Mouse (Mus musculus): ENCODE results near the gene Pm20d2. TPM values are rescaled to one million over a fixed set of nuclear protein-coding genes. Genes with fewer than 3 reads are reported as not detected.

Gene Pm20d2
- polyA plus RNA-seq, 1 experiment from 2014 or later, result 1.4 TPM

DNA sequence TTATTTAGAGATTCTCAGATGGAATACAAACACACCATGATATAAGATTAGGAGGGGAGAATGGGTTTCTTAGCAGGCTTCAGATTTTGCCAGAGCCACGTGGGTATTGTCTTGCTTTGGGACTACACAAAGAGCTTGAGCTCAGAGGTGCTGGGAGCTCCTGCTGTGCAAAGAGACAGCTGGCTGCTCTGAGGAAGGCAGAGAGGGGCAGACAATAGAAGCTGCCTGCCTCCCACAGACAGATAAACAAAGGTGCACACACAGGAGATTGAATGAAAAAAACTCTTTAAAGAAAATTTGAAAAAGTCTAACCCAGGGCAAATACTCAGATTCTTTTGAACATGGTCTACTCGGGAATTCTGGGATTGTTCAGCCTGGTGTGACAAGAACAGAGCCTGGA is 8.6 kb upstream of the Pm20d2 start:
- ATAC-seq (ENCODE audit: low FRiP score), result peak; percentile 73
- DNase-seq (ENCODE audit: low spot score, missing footprints), result no peak
- H3K9me3 ChIP-seq (ENCODE audit: control insufficient read depth, low read length), result no peaks in the 10 kb centered on the region
- 0% methylated on average over 2 of the region's 2 CpGs for WGBS
- no peaks in the 10 kb centered on the region for H3K36me3 ChIP-seq (ENCODE audit: control insufficient read depth, insufficient read depth, low read length)
- no peak overlapping the region for H3K4me2 ChIP-seq
- no peak overlapping the region for H3K4me3 ChIP-seq (ENCODE audit: low read depth, low read length)
- H3K4me1 ChIP-seq (ENCODE audit: control insufficient read depth, insufficient read depth, low read length), result no peaks in the 10 kb centered on the region
- no peak overlapping the region for H3K9ac ChIP-seq (ENCODE audit: low read length)
- H3K27me3 ChIP-seq (ENCODE audit: control insufficient read depth, insufficient read depth, low read length), result no peaks in the 10 kb centered on the region
- no peak overlapping the region for H3K27ac ChIP-seq (ENCODE audit: low read depth, low read length)

DNA sequence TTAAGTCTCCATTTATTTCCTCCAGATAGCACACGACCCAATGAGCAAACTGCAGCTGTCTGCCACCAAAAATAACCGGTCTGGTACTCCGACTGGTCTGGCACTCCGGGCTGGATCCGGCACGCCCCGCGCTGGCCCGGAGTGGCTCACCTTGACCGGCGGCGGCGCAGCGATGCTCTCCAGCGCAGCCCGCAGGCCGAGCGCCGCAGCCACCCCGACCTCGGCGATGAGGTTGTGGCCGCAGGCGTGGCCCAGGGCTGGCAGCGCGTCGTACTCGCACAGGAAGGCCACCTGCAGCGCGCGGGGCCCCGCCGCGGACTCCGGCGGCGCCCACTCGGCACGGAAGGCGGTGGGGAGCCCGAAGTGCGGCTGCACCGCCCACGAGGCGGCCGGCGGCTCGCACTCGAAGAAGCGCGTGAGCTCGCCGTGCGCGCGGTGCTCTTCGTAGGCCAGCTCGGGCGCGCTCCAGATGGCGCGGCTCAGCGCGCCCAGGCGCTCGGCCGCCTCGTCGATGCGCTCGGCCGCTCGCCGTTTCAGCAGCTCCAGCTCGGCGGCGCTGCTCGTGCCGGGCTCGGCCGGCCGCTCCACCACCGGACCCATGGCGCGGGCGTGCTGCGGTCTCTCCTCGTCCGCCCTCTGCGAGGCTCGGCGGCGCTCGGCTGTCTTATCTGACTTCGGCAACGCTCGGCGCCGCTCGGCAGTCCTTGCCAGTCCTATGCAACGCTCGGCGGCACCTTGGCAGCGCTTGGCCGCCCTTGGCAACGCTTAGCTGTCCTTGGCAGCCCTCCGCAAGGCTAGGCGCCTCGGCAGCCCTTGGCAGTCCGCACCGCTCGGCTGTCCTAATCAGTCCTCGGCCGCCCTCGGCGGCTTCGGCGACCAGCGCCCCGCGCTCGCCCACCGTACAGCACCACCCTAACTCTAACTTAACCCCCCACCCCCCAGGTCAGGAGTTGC is 479 bp downstream of the Pm20d2 start:
- Histone ChIP-seq H3K9ac (ENCODE audit: low read length) (peak overlapping the region; percentile 72), H3K36me3 (ENCODE audit: control insufficient read depth, insufficient read depth, low read length) (no peaks in the 10 kb centered on the region), H3K4me1 (ENCODE audit: control insufficient read depth, insufficient read depth, low read length) (peaks cover 6% of the 10 kb centered on the region; the same call in 1 of the 2 replicates), H3K27me3 (ENCODE audit: control insufficient read depth, insufficient read depth, low read length) (peaks cover 7% of the 10 kb centered on the region), H3K9me3 (ENCODE audit: control insufficient read depth, low read length) (no peaks in the 10 kb centered on the region), H3K27ac (ENCODE audit: low read depth, low read length) (peak overlapping the region; percentile 44; the same call in 1 of the 2 replicates), H3K4me3 (ENCODE audit: low read depth, low read length) (peak overlapping the region; percentile 67), H3K4me2 (peak overlapping the region; percentile 66)
- ATAC-seq (ENCODE audit: low FRiP score) (peak; percentile 93), DNase-seq (ENCODE audit: low spot score, missing footprints) (peak; percentile 97)
- under 1% methylated on average over 123 of the region's 123 CpGs for WGBS

DNA sequence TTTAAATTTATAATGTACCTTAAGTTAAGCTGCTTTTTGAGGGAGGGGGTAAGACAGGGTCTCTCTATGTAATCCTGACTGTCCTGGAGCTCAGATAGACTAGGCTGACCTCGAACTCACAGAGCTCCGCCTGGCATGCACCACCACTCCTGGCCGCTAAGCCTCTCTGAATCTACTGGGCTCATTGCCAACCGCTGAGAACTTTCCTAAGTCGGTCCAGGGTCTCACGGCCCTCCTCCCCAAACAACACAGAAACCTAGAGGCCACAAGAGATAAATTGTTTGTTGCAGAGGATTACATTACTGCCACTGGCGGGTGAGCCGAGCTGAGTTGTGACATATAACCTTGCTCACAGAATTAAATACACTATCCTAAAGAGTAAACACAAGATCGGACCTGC is 1.4 kb downstream of the Pm20d2 start:
- WGBS, result 22% methylated on average over 9 of the region's 9 CpGs
- H3K9me3 ChIP-seq (ENCODE audit: control insufficient read depth, low read length), result no peaks in the 10 kb centered on the region
- 0 out of 2 replicates have a peak, but pooled peaks have one; percentile 20 for ATAC-seq (ENCODE audit: low FRiP score)
- DNase-seq (ENCODE audit: low spot score, missing footprints), result peak; percentile 92
- H3K4me3 ChIP-seq (ENCODE audit: low read depth, low read length), result no peak overlapping the region
- H3K27ac ChIP-seq (ENCODE audit: low read depth, low read length), result no peak overlapping the region
- peaks cover 7% of the 10 kb centered on the region for H3K27me3 ChIP-seq (ENCODE audit: control insufficient read depth, insufficient read depth, low read length)
- peaks cover 6% of the 10 kb centered on the region; the same call in 1 of the 2 replicates for H3K4me1 ChIP-seq (ENCODE audit: control insufficient read depth, insufficient read depth, low read length)
- H3K4me2 ChIP-seq, result peak overlapping the region; percentile 66
- no peaks in the 10 kb centered on the region for H3K36me3 ChIP-seq (ENCODE audit: control insufficient read depth, insufficient read depth, low read length)
- no peak overlapping the region for H3K9ac ChIP-seq (ENCODE audit: low read length)

- DNase-seq (ENCODE audit: low spot score, missing footprints) (no peak), ATAC-seq (ENCODE audit: low FRiP score) (no peak)
- Histone ChIP-seq H3K4me3 (ENCODE audit: low read depth, low read length) (no peak overlapping the region), H3K36me3 (ENCODE audit: control insufficient read depth, insufficient read depth, low read length) (no peaks in the 10 kb centered on the region), H3K4me2 (no peak overlapping the region), H3K9me3 (ENCODE audit: control insufficient read depth, low read length) (no peaks in the 10 kb centered on the region), H3K9ac (ENCODE audit: low read length) (no peak overlapping the region), H3K27ac (ENCODE audit: low read depth, low read length) (no peak overlapping the region), H3K4me1 (ENCODE audit: control insufficient read depth, insufficient read depth, low read length) (no peaks in the 10 kb centered on the region), H3K27me3 (ENCODE audit: control insufficient read depth, insufficient read depth, low read length) (peaks cover 7% of the 10 kb centered on the region)
- WGBS, result 90% methylated on average over 5 of the region's 5 CpGs
These were observed 6.1 kb downstream of the Pm20d2 start for GRCm38 (mm10) chr4:33183477-33183876.

DNA sequence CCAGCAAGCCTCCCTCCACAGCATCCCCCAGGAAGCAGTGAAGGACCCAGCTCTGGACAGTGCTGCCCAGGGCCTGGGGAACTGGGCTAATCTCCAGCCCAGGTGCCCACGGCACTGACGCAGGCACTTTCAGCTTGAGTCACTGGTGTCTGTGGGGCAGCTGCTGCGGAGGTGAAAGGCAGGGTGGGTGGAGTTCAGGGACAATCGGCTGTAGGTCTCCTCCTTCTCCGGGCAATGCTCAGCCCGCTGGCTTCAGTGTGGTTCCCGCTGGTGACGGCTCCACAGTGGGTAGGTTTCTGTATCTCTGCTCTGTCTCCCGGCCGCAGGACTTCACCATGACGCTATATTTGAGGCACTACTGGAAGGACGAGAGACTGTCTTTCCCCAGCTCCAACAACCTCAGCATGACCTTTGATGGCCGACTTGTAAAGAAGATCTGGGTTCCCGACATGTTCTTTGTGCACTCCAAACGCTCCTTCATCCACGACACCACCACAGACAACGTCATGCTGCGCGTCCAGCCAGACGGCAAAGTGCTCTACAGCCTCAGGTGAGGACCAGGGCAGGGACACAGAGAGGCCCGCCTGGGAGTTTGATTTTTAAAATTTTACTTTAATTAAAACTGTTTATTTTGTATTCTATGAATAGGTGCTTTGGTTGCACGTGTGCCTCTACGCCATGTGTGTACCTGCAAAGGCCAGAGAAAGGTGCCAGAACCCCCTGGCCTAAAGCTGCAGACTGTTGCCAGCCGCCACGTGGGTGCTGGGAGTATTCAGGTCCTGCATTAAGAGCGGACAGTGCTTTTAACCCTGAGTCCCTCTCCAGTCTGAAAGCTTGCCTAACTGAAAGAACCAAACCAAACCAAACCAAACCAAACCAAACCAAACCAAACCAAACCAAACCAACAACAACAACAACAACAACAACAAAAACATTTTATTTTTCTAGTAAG is 37.2 kb downstream of the Pm20d2 start:
- no peak overlapping the region for H3K4me3 ChIP-seq (ENCODE audit: low read depth, low read length)
- H3K4me2 ChIP-seq, result no peak overlapping the region
- H3K4me1 ChIP-seq (ENCODE audit: control insufficient read depth, insufficient read depth, low read length), result no peaks in the 10 kb centered on the region
- no peak overlapping the region for H3K9ac ChIP-seq (ENCODE audit: low read length)
- H3K27me3 ChIP-seq (ENCODE audit: control insufficient read depth, insufficient read depth, low read length), result no peaks in the 10 kb centered on the region
- ATAC-seq (ENCODE audit: low FRiP score) (no peak), DNase-seq (ENCODE audit: low spot score, missing footprints) (no peak)
- H3K9me3 ChIP-seq (ENCODE audit: control insufficient read depth, low read length), result no peaks in the 10 kb centered on the region
- WGBS, result 87% methylated on average over 26 of the region's 26 CpGs
- no peaks in the 10 kb centered on the region for H3K36me3 ChIP-seq (ENCODE audit: control insufficient read depth, insufficient read depth, low read length)
- no peak overlapping the region for H3K27ac ChIP-seq (ENCODE audit: low read depth, low read length)

DNA sequence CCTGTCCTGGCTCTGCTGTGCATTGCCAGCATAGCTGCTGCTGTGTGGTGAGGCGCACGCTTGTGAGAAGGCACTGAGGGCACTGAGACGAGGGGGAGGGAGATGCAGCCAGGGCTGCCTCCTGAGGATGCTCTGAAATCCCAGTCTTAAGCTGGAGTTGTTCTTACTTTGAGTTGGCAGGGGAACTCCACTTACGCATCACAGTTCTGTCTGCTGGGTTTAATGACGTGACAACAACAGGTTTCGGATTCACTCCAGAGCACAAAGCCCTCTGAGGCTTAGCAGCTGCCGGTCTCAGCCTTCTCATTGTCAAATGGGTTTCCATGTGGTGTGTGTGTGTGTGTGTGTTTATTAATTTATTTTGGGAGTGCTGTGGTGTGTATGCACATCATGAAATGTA is 40.4 kb downstream of the Pm20d2 start:
- Histone ChIP-seq H3K27me3 (ENCODE audit: control insufficient read depth, insufficient read depth, low read length) (no peaks in the 10 kb centered on the region), H3K4me1 (ENCODE audit: control insufficient read depth, insufficient read depth, low read length) (no peaks in the 10 kb centered on the region), H3K36me3 (ENCODE audit: control insufficient read depth, insufficient read depth, low read length) (no peaks in the 10 kb centered on the region), H3K27ac (ENCODE audit: low read depth, low read length) (no peak overlapping the region), H3K4me2 (no peak overlapping the region), H3K9ac (ENCODE audit: low read length) (no peak overlapping the region), H3K9me3 (ENCODE audit: control insufficient read depth, low read length) (no peaks in the 10 kb centered on the region), H3K4me3 (ENCODE audit: low read depth, low read length) (no peak overlapping the region)
- WGBS, result 36% methylated on average over 7 of the region's 7 CpGs
- ATAC-seq (ENCODE audit: low FRiP score), result no peak
- DNase-seq (ENCODE audit: low spot score, missing footprints), result peak; percentile 76

DNA sequence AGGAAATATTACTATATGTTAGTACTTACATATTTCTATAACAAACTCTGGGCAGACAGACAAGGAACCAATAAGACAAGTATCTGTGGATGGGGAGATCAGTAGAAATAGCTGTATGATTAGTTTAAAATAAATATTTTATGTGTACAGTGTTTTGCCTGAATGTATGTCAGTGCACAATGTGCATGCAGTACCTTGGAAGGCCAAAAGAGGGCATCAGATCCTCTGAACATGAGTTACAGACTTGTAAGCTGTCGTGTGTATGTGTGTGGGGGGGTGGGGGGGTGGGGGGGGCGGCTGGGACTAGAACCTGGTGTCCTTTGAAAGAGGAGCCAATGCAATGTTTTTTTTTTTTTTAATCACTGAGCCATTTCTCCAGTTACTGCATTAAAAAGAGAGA is 41.7 kb downstream of the Pm20d2 start:
- ATAC-seq (ENCODE audit: low FRiP score) (no peak), DNase-seq (ENCODE audit: low spot score, missing footprints) (peak; percentile 92)
- no peak overlapping the region for H3K4me2 ChIP-seq
- no peak overlapping the region for H3K9ac ChIP-seq (ENCODE audit: low read length)
- no peak overlapping the region for H3K27ac ChIP-seq (ENCODE audit: low read depth, low read length)
- no peak overlapping the region for H3K4me3 ChIP-seq (ENCODE audit: low read depth, low read length)
- 8% methylated on average over 2 of the region's 2 CpGs for WGBS
- no peaks in the 10 kb centered on the region for H3K27me3 ChIP-seq (ENCODE audit: control insufficient read depth, insufficient read depth, low read length)
- H3K9me3 ChIP-seq (ENCODE audit: control insufficient read depth, low read length), result no peaks in the 10 kb centered on the region
- H3K4me1 ChIP-seq (ENCODE audit: control insufficient read depth, insufficient read depth, low read length), result no peaks in the 10 kb centered on the region
- no peaks in the 10 kb centered on the region for H3K36me3 ChIP-seq (ENCODE audit: control insufficient read depth, insufficient read depth, low read length)

- H3K9me3 ChIP-seq (ENCODE audit: control insufficient read depth, low read length), result no peaks in the 10 kb centered on the region
- no peak overlapping the region for H3K9ac ChIP-seq (ENCODE audit: low read length)
- H3K27ac ChIP-seq (ENCODE audit: low read depth, low read length), result no peak overlapping the region
- H3K36me3 ChIP-seq (ENCODE audit: control insufficient read depth, insufficient read depth, low read length), result no peaks in the 10 kb centered on the region
- H3K4me1 ChIP-seq (ENCODE audit: control insufficient read depth, insufficient read depth, low read length), result no peaks in the 10 kb centered on the region
- no peaks in the 10 kb centered on the region for H3K27me3 ChIP-seq (ENCODE audit: control insufficient read depth, insufficient read depth, low read length)
- no peak for DNase-seq (ENCODE audit: low spot score, missing footprints)
- WGBS, result 54% methylated on average over 20 of the region's 20 CpGs
- H3K4me2 ChIP-seq, result no peak overlapping the region
- H3K4me3 ChIP-seq (ENCODE audit: low read depth, low read length), result no peak overlapping the region
- ATAC-seq (ENCODE audit: low FRiP score), result no peak
These were observed 42.8 kb downstream of the Pm20d2 start for GRCm38 (mm10) chr4:33146679-33147291.
